Mouse (Mus musculus) granulocyte monocyte progenitor cell, adult 5-6 weeks (primary cell): Measurements from ENCODE around the gene Clcnkb. TPM values are rescaled to one million over a fixed set of nuclear protein-coding genes. Genes with fewer than 3 reads are reported as not detected.
A peak's percentile ranks its signal among the peaks of the same experiment; 100 is the strongest.

ENCODE experiments used
- ATAC-seq: replicated peaks from 2 replicates; pipeline ENCODE4 v1.8.0; 2016; ENCODE audit warnings: mild to moderate bottlenecking, moderate TSS enrichment, inconsistent platforms; ENCODE audit not compliant: poor library complexity, severe bottlenecking
- total RNA-seq, 2 experiments: library from RNA; stranded (forward) in 1 of 2; stranded (reverse) in 1 of 2; fragments of 200-712, 200-1000 nt in 1 of 2; fragments of >200 nt in 1 of 2; fragmentation: Nextera tagmentation in 1 of 2; gene quantifications; 2 replicates each; pipeline ENCODE4 v1.2.3; 2014 to 2017

Clcnkb gene
- not detected in 2 replicates for total RNA-seq (2014; fragmentation: Nextera tagmentation)
- total RNA-seq (2017), result not detected in 2 replicates

DNA sequence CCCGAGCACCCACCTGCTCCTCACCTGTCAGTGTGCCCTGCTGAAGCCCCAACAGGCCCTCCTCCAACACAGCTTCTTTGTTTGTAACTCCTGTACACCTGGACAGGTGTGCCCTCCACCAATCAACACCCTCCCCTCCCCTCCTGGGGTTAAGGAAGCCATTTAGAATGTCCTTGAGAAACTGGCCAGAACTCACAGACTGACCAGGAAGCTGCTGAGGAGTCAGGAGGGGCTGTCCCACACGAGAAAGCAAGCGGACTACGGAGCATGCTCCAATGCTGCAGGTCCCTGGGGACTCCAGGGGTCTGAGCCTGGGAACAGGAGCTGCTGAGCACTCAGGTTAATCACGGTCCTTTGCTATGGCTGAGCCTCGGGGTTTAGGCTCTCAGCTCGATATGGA, at the start of gene Clcnkb:
Gene Clcnkb, minus strand, starts transcription at position 91 of the 400 bp plus-strand sequence.
- no peak for ATAC-seq

DNA sequence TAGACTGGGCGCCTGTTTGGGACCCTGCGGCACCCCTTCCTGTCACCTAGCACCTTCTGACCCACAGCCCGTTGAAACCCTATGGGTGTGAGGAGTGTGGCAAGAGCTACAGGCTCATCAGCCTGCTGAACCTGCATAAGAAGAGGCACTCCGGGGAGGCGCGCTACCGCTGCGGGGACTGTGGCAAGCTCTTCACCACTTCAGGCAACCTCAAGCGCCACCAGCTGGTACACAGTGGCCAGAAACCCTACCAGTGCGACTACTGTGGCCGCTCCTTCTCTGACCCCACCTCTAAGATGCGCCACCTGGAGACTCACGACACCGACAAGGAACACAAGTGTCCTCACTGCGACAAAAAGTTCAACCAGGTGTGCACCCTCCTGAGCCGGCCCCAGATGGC, 48.9 kb upstream of the Clcnkb start:
- no peak for ATAC-seq

DNA sequence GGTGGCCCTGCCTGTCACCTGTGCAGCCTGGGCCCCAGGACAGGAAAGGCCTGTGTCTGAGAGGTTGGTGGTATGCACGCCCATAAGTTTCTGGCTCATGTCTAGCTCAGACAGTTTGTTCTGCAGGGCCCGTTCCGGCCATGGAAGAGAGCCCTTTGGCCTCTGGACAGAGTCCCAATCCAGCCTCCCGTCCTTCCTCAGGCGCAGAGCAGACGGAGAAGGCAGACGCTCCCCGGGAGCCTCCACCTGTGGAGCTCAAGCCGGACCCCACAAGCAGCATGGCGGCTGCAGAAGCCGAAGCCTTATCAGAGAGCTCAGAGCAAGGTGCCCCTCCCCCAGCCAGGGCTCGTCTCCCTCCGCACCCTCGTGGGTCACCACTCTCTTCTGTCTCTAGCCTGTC, 47.7 kb upstream of the Clcnkb start:
- no peak for ATAC-seq

DNA sequence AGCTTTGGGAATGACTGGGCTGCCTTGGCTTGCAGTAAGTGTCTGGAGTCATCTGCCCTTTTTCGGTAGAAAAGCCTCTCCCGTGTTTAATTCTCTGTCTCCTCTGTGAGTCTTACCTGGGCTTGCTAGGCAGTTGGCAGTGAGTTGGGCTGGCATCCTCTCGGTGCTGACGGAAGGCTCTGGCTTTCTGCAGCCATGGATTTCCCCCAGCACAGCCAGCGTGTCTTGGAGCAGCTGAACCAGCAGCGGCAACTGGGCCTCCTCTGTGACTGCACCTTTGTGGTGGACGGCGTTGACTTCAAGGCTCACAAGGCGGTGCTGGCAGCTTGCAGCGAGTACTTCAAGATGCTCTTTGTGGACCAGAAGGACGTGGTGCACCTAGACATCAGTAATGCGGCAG, 45.8 kb upstream of the Clcnkb start:
- ATAC-seq, result no peak

DNA sequence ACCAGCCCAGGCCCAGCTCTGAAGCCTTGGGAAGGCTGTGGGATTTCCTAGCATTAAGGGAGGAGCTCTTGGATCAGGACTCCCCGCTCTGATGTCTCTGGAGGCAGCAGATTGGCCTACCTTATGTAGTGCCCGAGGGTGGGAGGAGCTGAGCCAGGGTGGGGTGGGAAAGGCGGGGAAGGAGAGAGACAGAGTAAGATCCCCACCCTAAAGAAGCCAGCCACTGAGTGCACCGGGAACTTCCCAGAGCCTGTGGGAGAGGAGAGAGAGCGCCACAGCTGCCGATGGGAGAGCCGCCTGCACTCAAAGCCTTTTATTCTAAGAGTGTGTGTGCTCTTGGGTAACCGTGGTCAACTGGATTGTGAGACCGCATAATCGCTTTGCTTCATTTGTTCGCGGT, 45.3 kb upstream of the Clcnkb start:
- ATAC-seq, result 0 out of 2 replicates have a peak, but pooled peaks have one; percentile 8

DNA sequence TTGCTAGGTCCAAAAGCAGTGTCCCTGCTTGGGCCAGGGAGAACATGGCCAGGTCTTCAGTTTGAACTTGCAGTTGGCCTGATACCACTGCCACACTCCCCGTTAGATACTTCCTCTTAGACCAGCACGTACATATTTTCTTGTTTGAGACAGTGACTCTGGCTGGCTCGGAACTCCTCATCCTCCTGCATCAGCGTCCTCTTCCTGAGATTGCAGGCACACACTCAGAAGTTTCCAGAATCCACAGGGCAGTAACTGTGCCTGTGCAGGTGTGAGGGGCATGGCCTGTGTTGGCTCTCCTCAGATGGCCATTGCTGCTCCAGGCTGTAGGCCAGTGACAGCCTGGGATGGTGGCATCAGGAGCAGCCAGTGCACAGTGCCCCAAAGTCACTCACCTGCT, 44.7 kb upstream of the Clcnkb start:
- ATAC-seq, result no peak

DNA sequence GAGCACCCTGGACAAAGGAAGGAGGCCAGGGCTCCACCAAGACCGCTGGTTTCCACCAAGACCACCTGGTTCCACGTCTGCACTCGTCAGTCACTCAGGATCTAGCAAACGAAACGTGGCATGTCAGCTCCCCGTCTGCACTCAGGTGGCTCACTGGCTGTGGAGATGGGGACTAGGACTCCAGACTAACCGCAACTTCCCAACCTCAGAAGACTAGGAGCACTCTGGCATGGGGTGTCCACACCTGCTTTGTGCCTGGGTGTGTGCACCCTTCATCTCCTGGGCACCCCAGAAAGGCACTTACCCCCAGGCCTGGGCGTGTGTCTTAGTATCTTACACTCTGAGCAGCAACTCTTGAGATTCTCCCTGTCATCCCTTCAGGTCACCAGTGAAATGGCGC, 44.0 kb upstream of the Clcnkb start:
- no peak for ATAC-seq

DNA sequence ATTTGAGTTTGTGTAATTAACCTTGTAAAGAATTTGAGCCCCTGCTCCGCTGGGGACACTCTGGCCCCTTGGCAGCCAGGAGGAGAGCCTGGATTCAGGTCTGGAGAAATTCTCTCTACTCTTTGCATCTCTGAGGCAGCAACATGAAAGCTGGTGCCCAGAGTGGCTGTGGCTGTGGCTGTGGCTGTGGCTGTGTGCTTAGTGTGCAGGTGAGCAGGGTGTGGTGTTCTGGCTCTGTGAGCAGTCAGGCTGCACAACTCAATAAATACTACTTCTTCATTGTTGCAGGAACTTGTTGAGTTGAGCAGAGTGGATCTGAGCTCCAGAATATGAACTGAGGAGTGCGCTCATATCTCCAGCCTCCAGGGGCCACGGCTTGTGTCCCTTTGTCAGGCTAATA, 43.1 kb upstream of the Clcnkb start:
- ATAC-seq, result no peak

DNA sequence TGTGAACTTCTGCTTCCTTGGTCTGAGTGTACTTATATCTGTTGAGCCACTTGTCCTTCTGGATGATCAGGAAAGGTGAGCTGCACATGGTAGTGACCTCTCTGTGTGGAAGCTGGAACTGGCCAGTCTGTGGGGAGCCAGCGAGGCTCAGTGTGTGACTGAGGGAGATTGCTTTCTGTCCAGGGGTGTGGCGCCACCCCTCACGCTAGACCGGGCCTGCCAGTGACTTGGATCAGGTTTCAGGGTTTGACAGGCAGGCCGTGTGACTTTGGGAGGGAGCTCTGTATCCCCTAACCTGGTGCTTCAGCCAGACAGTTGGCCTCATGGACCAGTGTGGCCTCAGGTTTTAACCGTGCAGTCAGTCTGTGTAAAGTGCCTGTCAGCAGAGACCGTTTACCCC, 42.4 kb upstream of the Clcnkb start:
- ATAC-seq, result no peak

DNA sequence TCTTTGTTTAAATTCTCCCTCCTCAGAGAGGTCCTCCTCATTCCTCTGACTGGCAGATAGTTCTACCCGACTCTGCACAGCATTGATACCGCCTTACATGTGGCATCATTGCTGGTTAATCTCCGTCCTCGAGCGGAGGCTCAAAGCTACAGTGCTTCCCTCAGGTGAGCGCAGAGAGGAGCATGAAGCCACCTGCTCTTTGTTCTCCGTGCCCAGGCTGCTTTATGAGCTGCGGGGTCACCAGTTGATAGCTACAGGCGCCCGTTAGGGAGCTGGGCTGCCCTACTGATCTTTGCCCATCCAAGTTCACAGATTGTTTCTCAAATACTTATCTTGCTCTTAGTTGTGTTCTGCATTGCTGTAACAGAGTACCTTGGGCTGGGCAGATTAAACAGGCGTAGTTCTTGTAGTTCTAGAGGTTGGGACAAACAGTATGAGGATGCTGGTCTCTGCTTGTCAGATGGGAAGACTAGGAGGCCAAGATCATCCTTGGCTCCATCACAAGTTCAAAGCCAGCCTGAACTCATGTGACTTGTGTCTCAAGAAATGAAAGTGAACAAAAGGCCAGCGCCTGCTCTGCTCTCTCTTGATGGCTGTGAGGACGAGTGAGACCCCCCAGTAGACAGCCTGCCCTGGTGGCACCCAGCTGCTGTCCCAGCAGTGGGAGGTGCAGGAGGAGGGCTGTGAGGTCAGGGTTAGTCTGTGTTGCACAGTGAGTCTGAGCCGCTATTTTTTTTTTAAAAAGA, 40.6 kb upstream of the Clcnkb start:
- ATAC-seq, result no peak

DNA sequence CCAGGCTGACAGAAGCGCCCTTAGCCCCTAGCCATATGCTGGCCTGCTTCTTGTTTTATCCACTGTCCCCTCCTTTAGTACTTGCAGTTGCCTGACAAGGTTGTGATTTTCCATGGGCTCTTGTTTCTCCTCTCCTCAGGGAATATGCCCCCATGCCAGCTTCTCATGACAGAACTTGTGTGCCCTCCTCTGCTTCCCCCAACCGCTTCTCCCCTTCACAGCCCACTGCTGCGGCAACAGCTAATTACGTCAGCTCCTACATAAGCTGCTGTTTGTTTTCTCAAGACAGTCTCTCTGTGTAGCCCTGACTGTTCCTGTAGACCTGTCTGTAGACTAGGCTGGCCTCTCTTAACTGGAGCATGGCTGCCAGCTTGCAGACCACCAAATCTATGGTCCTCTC, 39.7 kb upstream of the Clcnkb start:
- no peak for ATAC-seq

DNA sequence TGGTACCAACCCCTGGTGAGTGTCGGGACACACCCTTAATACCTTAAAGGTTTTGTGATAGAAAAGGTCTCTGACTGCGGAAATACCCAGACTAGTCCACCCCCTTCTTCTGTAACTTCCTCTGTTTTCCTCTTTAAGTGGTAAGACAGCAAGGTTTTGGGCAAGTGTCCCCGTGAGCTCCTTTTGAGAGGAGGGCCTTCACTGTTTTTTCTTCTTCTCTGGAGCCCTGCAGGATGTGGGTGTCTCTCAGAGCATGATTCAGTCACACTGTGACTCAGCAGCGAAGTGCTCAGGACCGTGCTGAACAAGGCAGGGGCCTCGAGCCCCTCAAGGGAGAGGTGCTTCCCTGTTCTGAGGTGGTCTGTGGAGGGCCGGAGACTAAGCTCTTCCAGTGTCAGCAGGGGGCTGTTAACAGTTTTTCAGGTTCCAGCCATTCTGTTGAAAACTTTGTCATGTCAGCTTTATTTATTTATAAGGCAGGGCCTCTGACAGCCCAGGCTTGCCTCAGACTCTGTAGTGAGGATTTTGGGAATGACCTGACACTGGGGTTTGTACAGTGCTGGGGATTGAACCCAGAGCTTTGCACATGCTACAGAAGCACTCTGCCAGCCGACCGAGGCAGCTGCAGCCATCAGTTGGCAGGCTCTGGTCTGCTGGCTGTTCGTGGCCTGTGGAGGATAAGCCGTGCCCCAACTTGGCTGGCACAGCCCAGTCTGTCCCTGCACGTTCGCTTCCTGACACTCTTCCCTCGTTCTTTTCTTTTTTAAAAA, 39.0 kb upstream of the Clcnkb start:
- peak; percentile 81 for ATAC-seq

DNA sequence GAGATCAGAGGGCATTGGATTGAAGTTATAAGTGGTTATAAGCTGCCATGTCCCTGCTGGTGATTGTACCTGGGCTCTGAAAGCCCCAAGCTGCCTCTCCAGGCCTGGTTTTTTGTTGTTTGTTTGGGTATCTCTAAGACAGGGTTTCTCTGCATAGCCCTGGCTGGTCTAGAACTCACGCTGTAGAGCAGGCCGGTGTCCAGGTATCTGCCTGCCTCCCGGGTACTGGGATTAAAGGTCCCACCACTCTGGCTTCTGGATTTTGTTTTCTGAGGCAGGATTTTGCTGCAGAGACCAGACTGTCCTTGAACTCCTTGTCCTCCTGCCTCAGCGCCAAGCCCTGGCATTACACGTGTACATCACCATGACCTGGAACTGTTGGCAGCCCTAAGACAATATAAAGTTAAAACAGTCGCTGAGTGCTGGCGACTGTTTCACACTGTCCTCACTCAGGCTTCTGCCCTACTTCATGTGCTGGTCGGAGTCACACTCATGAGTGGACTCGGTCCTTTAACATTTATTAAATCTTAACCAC, 36.2 kb upstream of the Clcnkb start:
- ATAC-seq, result no peak

DNA sequence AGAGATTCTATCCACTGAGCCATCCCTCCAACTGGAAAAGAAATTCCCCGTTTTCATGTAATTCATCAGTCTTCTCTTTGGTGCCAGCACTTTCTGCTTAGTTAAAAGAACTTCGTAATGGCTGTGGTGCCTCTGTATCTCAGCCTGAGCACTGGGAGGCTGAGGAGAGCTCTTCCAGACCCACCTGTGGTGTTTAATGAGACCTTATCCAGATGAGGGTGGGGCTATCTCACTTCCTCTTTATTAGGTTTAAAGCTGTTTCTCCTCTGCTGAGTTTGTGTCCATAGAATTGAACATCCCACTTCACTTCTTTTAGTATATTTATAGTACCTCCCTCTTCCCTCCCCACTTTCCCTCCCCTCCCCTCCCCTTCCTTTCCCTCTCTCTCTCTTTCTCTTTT, 35.4 kb upstream of the Clcnkb start:
- peak; percentile 24; the same call in 1 of the 2 replicates for ATAC-seq

DNA sequence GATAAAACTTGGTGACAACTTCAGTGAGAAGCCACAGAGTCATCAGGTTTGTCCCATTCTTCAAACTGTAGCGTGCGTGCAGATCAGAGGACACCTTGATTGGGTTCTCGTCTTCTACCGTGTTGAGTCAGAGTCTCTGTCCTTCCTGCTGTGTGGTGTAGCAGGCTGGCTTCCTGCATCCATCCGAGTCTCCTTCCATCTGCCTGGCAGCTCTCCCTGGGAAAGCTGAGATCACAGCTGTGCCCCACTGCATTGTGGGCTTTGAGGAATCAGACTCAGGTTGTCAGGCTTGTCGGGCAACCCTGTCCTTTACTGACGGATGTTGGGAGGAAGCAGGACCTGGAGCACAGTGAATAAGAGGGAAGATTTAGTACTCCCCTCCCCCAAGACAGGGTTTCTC, 30.4 kb upstream of the Clcnkb start:
- no peak for ATAC-seq

DNA sequence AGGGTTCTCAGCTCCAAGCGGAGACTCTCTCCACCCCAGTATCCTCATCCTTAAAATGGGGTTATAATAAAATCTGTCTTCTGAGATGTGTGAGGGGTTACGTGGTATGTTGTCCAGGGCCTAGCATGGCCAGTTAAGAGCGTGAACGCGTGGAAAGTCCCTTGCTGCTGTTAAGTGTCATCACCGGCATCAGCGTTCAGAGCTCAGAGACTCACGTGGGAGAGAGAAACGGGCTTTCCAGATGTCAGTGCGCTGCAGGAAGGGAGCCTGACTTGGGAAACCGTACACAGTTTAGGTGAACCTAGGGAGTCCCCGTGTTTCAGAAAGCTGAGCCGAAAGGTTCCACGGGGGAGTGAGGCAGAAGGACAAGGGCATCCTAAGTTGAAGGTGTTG, 29.5 kb upstream of the Clcnkb start:
- ATAC-seq, result peak; percentile 44

DNA sequence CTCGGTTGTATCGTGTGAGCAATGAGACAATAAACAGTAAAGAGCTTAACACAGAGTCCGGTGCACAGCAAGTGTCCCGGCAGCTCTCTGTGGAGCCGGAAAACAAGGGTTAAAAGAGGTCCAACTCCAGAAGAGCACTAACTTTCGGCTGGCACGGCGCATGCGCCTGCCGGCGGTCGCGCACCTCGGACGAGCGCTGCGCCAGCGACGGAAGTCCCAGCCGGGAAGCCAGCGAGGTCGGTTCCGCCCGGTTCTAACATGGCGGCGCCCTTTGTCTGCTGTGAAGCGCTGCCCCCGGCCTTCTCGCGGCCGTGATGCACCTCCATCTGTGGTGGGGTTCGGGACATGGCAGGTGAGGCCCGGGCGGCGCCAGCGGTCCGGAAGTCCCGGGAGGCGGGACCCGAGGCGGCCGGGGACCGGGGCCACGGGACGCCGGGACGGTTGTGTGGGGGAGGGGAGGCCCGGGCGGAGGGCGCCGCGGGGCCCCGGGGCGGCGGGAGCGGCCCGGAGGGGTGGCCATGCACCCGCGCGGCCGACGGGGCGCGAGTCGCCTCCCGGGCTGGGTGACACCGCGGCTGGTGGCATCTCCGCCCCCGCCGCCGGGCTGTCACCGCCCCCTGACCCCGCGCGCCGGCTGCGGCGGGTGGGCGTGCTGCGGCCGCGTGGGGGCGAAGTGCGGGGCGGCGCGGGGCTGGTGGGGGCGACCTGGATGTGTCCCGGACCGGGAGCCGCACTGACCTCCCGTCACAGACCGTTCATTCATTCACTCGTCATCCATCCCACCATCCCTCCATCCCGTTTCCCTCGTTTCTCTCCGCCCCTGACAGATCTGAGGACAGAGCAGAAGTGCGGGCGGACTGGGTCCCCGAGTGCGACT, 28.9 kb upstream of the Clcnkb start, which contains the start of gene Zbtb17:
Gene Zbtb17, plus strand, starts transcription at position 204 of the 877 bp plus-strand sequence.
- peak; percentile 90 for ATAC-seq

DNA sequence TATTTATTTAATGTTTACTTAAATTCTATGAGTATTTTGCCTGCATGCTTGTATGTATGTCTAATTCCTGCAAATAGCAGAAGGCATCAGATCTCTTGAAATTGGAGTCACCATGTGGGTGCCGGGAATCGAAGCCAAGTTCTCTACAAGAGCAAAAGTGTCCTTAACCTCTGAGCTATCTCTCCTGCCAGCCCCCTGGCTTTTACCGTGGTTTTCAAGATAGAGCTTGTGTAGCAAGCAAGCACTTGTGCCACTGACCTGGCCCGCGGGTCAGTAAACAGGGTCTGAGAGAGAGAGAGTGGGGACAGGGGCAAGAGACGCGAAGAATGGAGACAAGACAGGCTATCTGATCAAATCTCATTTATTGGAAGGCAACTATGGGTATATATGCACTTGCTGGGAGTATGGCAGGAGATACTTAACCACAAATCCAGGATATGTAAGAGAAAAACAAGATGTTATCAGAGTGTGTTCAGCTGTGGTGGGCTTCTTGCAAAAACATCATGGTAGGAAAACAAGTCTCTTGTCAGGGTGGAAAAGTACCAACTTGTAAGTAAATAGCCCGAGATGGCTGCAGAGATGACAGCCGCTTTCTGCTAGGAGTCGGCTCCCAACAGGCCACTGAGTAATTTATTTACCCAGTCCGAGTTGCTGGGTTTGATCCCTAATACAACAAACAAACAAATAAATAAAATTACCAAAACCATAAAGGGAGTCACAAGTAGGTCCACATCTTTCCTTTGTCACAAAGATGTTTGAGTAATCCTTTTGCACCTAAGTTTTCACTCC, 28.0 kb upstream of the Clcnkb start:
- ATAC-seq, result no peak

DNA sequence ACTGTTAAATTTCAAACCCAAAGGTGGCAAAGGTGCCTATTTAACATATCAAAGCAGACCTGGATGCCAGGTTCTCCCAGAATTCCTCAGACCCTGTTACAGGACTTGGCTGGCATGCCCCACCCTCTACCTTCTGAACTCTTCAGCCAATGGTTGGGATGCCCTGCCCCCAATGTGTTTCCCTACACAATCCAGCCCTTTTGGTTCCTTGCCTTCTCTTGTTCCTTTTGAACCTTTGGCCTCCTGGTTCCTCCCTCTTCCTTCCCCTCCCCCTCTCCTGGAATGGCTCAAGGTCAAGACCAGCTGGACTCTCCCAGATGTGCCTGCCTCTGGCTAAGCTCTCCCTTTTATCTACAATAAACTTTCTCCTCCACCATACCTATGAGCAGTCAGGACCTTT, 25.1 kb upstream of the Clcnkb start:
- no peak for ATAC-seq
